Mouse (Mus musculus) liver, postnatal 0 days (tissue): Measurements from ENCODE around the gene F2r.

Experiments used
- CTCF ChIP-seq: sonication (generic); IDR thresholded peaks from 2 replicates; pipeline ENCODE4 v1.5.1; 2016; ENCODE audit warnings: antibody characterized with exemption, low read depth
- EP300 ChIP-seq: IDR thresholded peaks from 2 replicates; pipeline ENCODE4 v1.6.1; 2016; ENCODE audit warnings: antibody characterized with exemption, low read depth, mild to moderate bottlenecking

DNA sequence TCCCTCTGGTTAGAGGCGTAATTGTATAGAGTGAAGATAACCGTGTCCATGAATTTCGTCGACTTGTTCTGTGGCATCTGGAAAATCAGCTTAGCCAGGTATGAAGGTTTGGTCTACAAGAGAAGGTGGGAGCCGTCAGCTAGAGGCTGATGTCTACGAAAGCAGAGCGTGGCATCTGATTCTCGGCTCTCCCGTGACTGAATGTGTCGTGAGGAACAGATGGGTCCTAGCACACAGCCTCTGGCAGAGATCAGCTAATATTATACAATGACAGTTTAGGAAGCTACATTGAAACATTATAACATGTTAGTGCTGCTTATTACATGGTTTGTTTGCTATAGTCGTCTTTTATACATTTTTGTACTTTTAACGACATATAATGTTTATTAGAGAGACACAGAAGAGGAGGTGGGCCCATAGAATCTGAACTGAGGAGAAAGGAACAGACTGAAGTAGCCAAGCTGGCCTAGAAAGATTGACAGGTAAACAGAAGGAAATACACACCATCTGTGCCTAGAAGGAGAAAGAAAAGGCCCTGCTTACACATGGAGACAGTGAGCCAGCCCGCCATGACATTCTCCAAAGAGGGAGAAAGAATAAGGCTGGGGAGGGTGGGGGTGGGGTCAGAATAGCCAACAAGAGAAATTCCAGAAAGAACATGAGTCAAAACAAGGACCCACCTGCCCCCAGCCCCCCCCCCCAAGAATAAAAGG is 47.5 kb upstream of the F2r start:
- no peak for TF ChIP-seq CTCF
- no peak for TF ChIP-seq EP300
